Mouse (Mus musculus) 3134 (cell line): ENCODE measurements around the gene Tmem59l.

Experiments
- DNase-seq: peaks from one replicate; pipeline ENCODE4 v3.0.0-alpha.2; 2011; ENCODE audit warnings: low spot score; ENCODE audit not compliant: insufficient read length; ENCODE audit errors: extremely low read depth

Gene Tmem59l

DNA sequence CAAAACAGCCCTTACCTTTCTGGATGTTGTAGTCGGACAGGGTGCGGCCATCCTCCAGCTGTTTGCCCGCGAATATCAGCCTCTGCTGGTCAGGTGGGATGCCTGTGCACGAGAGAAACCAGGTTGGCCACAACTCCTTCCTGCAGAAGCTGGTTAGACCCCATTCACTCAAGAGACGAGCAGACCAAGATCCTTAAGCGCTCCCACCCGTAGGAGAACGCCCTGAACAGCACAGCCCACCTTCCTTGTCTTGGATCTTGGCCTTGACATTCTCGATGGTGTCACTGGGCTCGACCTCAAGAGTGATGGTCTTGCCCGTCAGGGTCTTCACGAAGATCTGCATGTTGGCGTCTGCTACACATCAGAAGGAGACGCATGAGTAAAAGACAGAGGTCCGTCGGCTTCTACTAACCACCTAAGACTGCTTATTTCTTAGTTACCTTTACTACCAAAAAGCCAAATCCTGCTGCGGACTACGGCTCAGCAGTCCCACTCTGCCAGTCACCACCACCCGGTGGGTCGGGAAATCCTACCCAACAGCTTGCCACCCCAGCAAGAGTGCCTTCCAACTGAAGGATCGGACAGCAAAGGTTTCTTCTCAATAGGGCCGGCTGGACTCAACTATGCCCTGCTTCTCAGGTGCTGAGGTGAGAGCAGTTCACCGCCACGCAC is 22.3 kb upstream of the Tmem59l start:
- no peak for DNase-seq

GRCm38 (mm10) chr8:70507027-70507393 is 19.9 kb upstream of the Tmem59l start:
- no peak for DNase-seq

DNA sequence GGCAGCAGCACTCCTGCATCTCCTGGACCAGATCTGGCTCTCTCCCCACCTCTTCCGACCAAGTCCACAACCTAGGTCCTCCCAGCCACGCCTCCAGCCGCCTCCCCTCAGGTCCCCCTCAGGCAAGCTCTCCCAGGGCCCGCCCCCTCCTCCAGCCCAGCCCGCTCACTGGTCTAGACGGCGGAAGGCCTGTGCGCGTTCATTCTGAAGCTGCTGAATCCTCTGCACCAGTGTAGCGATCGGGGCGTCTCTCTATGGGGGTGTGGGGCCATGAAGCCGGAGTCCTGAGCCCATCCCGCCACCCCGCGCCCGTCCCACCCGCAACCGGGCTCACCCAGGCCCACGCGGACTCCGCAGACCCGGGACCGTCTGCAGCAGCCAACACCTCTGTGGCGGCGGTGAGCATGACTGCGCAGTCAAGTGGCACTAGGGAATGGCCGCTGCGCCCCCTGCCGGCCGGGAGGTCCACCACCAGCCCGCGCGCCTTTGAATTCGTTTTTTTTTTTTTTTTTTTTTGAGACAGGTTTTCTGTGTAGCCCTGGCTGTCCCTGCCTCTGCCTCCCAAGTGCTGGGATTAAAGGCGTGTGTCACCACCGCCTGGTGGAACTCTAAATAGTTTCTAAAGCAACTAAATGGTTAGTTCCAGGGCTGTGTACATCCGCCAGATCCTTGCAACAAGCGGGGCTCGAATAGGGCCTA is 19.3 kb upstream of the Tmem59l start, which contains the start of gene Rex1bd:
TSS of gene Rex1bd (minus strand) at position 425 of the 699 bp plus-strand sequence.
- peak; percentile 97 for DNase-seq

- DNase-seq, result no peak
These were observed 18.7 kb upstream of the Tmem59l start for GRCm38 (mm10) chr8:70505698-70506327.

GRCm38 (mm10) chr8:70504851-70505250 is 17.7 kb upstream of the Tmem59l start:
- no peak for DNase-seq

DNA sequence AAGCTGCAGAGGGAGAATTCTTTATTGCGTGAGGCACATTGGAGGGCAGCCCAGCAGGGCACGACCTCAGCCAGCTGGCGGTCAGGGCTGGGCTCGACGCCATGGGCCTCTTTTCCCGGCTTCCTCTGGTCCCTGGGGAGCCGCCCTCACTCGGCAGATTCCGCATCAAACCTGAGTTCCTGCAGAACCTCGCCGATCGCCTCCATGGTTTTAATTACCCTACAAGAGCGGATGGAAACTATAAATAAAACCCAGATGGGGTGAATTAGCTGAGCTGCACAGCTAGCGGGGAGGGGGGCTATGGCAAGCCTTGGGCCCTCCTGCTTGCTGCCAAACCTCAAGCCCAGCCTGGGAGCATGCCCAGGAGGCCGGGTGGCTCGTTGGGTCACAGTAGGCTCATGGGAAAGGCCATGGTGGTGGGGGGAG is 17.1 kb upstream of the Tmem59l start:
- peak; percentile 93 for DNase-seq

DNA sequence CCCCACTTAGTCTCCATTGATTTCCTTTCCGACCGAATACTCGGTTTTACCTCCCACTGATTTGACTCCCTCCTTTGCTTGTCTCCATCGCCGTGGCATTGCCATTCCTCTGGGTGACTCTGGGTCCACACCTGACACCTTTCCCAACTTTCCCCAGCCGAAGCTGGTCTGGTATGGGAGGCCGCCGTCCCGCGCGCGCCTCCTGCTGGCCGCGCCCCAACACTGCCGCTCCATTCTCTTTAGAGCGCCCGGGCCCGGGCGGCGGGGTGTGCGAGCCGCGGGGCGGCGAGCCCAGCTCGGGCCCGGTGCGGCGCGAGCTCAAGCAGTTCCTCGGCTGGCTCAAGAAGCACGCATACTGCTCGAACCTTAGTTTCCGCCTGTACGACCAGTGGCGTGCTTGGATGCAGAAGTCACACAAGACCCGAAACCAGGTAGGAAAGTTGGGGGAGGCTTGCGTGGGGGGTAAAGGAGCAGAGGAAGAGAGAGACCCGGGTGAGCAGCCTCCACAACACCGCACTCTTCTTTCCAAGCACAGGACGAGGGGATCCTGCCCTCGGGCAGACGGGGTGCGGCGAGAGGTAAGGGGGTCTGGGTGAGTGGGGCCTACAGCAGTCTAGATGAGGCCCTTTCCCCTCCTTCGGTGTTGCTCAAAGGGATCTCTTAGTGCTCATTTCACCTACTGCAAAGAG is 16.0 kb upstream of the Tmem59l start:
- DNase-seq, result peak; percentile 74

- no peak for DNase-seq
These were observed 15.4 kb upstream of the Tmem59l start for GRCm38 (mm10) chr8:70502540-70502939.

GRCm38 (mm10) chr8:70501820-70502529 is 14.8 kb upstream of the Tmem59l start:
- DNase-seq, result no peak

DNA sequence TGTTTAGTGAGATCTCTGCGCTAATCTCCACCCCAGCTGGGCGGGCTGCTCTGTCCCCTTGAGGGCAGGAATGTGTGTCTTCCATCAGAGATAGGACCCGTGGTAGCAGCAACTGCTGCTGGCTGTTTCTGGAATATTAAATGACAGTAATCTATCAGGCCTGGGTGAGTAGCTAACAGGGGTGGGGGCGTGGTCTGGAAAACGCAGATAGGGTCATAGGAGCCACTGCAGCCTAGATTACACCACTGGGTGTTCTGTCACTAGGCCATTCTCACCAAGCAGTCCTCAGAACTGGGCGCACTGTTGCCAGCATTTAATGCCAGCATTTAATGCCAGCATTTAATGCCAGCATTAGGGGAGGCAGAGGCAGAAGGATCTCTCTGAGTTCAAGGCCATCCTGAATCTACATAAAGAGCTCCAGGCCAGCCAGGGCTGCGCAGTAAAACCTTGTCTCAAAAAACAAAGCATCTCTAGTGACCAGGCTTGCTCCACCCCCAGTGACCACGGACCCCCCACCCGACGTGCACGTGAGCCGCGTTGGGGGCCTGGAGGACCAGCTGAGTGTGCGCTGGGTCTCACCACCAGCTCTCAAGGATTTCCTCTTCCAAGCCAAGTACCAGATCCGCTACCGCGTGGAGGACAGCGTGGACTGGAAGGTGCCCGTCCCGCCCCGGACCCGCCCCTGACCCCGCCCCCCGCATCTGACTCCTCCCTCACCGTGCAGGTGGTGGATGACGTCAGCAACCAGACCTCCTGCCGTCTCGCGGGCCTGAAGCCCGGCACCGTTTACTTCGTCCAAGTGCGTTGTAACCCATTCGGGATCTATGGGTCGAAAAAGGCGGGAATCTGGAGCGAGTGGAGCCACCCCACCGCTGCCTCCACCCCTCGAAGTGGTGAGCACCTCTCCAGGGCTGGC is 13.5 kb upstream of the Tmem59l start:
- DNase-seq, result no peak

- no peak for DNase-seq
These were observed 8.6 kb upstream of the Tmem59l start for GRCm38 (mm10) chr8:70495771-70496062.

GRCm38 (mm10) chr8:70495001-70495770 is 8.0 kb upstream of the Tmem59l start:
- no peak for DNase-seq

GRCm38 (mm10) chr8:70494416-70494945 is 7.3 kb upstream of the Tmem59l start:
- no peak for DNase-seq

DNA sequence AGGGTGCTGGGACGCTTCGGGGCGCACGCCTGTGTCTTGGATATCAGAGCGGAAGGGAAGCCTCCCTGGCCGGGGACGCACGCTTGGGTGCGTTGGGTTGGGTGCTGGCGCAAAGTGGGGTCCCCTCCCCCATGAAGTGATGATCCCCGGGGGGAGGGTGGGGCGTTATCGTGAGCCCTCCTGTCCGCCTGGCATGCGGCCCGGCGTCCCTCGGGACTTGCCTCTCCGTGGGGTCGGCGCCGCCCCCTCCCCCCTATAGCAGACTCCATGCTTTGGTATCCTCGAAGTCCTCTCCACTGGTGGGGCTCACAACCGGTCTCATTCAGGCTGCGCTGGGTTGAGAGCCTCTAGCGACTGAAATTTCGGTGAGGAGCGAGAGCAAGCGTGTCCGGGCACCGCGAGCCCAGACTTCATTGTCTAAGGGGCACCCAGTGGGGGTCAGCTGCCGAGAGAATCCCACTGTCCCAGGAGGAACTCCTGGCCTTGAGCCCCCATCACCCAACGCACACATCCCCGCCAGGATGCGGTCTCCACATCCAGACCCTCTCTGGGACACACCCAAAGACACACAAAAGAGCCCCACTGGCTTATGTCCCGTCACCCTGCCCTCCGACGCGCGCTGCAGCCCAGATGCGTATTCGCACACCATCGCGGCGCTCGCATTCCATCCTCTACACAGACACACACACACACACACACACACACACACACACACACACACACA is 6.7 kb upstream of the Tmem59l start:
- no peak for DNase-seq

GRCm38 (mm10) chr8:70492664-70493640 is 5.8 kb upstream of the Tmem59l start, which contains the start of gene Crlf1:
Crlf1 (plus strand) TSS chr8:70493158.
- no peak for DNase-seq

DNA sequence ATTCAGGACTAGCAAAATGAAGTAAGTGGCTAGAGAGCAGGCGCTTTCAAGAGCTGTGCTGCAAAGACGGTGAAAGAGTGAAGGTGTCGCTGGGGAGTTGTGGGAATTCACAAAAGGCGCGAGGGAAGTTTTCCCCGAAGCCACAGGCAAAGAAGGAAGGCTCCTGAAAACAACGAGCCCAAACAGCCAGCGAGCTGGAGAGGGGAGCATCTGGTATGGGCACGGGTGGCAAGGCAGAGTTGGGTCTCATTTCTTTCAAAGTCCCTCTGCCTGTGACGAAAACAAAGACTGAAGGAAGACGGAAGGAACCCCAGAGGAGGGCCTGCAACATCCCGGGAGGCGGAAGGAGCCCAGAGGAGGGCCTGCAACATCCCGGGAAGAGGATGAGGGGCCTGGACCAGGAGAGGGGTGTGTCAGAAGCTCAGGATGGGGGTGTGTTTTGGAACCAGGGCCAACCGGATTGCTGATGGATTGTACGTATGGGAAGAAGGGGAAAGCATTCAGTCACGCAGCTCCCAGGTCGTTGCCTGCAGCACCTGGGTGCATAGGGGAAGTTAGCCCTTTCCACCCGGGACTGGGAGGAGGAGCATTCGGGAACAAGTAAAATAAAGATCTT is 3.8 kb upstream of the Tmem59l start:
- DNase-seq, result no peak
